Mouse (Mus musculus) cerebellum, adult 18-20 months (tissue): ENCODE measurements around the gene Plcl2.
"Not testable (repeated sequence)": the region's sequence is repeated elsewhere in the genome, so short reads cannot be mapped to it uniquely, and the experiment has no call there.

Source experiments
- DNase-seq, 2 experiments: peaks; one replicate each; pipeline ENCODE4 v3.0.0; 2021

Plcl2 gene

DNA sequence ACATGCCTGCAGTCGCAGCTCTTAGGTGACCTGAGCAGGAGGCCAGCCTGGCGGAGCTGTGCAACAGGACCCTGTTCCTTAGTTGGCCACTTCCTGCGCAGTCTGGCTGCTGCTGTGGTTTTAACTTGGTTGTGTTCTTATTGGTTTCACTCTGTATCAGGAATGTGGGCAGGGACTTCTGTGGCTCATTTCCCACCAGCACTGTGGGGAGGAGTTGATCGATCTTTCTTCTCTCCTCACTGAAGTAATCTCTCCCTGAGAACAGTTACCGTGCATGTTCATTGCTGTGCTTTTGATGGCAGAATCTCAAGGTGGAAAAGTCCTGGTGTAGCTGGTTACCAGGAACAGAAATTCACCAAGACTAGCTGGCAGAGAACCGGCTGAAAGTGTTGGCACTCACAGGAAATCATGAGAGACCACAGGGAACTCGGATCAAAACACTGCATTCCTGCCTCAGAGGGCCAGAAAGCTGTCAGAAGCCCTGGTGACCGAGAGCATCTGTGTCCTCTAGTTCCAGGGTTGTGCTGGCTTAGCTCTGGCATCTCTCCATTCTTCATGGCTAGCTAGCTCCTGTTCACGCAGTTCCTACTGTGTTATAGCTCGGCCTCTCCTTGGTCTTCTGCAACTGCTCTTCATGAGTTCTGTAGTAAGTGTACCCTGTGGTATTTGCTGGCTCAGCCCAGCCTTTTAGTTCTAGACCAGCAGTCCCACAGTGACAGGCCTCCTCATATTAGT is 168.9 kb downstream of the Plcl2 start:
- DNase-seq, result peak; percentile 71 to 78

GRCm38 (mm10) chr17:50678748-50679147 is 169.5 kb downstream of the Plcl2 start:
- DNase-seq, result no peak

DNA sequence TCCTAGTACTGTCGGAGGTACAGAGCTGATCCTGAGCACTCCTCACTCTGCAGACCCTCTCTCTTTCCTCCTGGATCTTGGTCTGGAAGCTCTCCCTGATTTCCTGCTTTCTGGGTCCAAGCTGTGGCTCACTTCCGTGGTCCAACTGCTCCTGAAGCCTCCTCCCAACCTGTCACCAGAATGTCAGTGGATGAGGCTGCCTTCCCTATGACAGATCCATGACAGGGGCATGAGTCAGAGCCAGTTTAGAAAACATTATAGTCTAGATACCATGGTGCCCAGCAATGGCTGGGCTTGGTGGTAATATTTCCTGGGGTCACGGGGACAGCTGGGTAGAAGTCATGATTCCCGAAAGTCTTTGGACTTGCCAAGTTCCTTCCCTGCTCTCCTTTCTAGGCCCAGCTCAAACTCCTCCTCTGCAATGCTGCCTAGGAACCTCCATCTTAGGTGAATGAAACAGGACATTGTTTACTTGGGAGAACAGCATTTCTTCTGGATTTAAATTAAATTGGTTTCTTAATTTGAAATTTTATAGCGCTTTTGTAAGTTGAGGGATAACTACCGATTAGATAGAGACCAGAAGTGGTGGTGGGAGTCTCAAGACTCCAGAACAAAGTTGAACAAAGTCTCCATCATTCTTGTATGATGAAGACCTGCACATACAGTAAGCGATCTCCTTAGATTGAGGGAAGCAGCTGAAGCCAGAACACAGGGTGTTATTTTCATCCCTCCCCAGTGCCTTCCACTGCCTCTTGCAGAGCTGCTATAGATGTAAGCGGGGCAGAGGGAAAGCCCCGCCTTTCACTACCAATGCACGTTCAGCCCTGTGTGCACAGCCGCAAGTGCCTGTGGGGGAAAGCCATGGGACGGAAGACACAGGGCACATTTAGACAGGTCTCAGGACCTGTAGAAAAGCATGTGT is 170.7 kb downstream of the Plcl2 start:
- DNase-seq, result no peak

- DNase-seq, result peak in 1 of 2 experiments; percentile 38
Measured at GRCm38 (mm10) chr17:50682696-50683095, 173.5 kb downstream of the Plcl2 start.

DNA sequence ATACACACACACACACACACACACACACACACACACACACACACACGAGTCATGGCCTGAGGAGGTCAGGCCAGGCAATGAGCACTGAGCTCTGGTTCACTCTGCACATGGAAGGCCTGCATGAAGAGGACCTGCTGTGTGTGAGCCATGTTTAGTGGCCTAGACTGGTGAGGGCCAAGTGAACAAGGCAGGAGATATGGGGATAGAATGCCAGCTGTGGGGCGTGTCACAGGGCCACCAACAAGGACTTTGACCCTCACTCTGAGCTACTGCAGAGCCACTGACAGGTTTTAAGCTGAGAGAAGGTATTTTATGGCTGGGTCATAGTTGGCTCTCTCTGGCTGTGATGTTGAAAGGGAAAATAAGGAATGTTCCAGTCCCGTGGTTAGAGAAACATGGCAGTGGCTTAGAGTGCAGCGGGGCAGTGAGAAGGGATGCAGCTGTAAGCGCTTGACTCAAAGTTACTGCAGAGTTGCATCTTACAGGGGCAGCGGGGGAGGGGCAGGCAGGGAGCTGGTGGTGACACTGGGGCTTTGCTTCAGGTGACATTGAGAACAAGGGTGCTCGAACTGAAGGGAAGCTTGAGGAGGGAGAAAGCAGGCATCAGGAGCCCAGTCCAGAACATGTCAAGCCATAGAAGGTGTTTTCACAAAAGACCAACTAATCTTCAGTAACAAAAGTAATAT is 175.9 kb downstream of the Plcl2 start:
- DNase-seq, result no peak

- no peak for DNase-seq
Measured at GRCm38 (mm10) chr17:50687670-50688069, 178.5 kb downstream of the Plcl2 start.

DNA sequence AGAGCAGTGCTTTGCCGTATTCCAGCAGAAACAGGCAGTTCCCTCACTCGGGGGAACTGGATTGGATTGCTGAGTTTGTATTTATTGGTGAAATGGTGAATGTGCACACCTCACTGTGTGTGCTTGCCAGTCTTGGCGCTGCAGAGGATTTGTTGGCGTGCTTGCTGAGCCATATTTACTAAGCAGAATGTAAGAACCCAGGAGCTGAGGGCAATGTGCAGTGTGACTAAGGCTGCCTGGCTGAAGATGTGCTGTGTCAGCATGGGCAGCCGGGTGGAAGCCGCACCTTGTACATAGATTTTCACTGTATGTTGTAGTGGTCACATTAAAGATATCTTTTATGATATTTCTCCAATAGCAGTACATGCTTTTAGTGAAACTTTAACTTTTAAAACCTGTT is 178.9 kb downstream of the Plcl2 start:
- peak; percentile 74 to 82 for DNase-seq

GRCm38 (mm10) chr17:50698410-50698809 is 189.2 kb downstream of the Plcl2 start:
- DNase-seq, result not testable (repeated sequence)

- no peak for DNase-seq
Measured at GRCm38 (mm10) chr17:50710497-50711222, 201.5 kb downstream of the Plcl2 start.

DNA sequence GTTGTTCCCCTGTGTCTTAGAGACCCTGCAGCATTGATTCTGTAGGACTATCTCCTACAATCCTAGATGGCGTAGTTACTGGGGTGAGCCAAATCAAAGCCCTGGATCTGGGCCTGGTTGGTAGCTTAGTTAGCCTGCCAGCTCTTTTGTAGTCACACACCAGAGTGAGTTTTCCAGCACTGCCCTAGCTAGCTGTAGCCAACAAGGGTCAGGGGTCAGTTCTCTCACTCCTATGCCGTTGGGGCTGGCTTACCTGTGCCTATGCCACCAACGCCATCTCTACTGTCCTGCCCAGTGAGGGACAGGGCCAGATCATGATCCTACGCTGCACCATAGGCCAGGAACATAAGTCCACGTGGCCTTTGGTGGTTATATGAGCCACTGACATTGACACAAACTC is 208.4 kb downstream of the Plcl2 start:
- no peak for DNase-seq

DNA sequence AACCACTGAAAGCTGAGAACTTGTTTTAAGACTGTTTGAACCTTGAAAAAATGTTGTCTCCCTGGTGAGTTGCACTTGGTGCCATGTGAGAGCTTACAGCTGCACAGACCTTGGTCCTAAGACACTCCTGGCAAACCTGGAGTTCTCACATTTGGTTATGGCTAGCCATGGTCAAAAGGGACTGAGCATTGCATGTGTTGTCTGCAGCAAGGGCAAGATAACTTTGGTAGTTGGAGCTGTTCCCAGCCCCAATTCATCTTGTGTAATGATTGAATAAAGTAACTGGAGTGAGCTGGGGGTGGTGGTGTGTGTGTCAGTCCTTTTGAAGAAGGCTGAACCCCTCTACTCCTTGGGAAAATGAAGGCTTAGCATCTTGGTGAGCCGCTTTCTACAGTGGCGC is 215.2 kb downstream of the Plcl2 start:
- DNase-seq, result no peak

DNA sequence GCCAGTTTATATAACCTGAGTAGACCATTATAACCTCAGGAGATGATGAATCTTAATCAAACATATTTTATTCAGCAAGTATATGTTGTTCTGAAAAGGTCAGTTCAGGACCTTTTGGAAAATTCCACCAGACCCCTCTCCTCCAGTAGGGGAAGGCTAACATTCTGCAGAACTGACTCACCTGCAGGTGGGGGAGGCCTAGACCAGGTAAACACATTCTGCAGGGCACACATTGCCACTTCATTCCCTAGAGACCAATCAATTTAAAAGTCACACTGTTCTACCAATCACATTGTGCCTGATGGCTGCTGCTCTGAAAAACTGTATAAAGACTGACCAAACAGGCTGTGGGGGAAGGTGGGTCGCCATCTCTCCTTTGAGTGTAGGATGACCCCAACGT is 217.1 kb downstream of the Plcl2 start:
- DNase-seq, result no peak

GRCm38 (mm10) chr17:50729031-50729430 is 219.8 kb downstream of the Plcl2 start:
- no peak for DNase-seq

DNA sequence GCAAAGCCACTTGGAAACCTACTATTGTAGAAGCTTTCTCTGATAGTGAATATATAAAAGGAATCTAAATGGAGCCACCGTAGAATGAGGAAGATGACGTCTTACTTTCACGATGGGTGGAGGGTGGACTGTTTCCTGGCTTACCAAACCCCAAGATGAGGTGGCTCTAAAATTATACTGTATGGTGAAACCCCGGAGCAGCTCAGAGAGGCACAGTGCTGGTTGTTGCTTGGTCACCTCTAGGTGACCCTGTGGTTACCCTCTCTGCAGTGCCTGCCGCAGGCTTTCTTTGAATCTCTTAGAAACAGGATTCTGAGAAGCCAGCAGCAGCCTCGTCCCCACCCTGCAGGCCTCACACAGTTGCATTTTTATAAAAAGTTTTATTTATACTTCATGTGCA is 220.4 kb downstream of the Plcl2 start:
- no peak for DNase-seq

GRCm38 (mm10) chr17:50730896-50731295 is 221.7 kb downstream of the Plcl2 start:
- no peak for DNase-seq

- DNase-seq, result no peak
Measured at GRCm38 (mm10) chr17:50731876-50732275, 222.7 kb downstream of the Plcl2 start.

GRCm38 (mm10) chr17:50733390-50733789 is 224.2 kb downstream of the Plcl2 start:
- peak in 1 of 2 experiments; percentile 28 for DNase-seq

DNA sequence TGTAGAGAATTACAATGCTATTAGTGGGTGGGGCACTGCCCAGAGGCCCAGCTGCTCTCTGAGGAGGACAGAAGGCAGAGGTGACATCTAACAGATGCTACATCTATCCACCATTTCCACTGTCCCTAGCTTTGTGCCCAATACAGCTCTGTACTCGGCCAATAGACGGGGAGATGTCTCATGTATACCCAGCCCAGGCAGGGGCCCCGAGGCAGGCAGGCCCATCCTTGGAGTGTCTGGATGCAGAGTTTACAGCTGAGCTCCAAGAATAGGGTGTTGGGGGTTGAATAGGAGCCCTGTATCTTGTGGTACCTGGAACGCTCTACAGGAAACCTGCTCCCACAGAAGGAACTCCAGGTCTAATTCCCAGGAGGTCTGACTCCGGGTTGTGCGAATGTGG is 225.6 kb downstream of the Plcl2 start:
- no peak for DNase-seq

- DNase-seq, result no peak
Measured at GRCm38 (mm10) chr17:50735382-50735954, 226.3 kb downstream of the Plcl2 start.

DNA sequence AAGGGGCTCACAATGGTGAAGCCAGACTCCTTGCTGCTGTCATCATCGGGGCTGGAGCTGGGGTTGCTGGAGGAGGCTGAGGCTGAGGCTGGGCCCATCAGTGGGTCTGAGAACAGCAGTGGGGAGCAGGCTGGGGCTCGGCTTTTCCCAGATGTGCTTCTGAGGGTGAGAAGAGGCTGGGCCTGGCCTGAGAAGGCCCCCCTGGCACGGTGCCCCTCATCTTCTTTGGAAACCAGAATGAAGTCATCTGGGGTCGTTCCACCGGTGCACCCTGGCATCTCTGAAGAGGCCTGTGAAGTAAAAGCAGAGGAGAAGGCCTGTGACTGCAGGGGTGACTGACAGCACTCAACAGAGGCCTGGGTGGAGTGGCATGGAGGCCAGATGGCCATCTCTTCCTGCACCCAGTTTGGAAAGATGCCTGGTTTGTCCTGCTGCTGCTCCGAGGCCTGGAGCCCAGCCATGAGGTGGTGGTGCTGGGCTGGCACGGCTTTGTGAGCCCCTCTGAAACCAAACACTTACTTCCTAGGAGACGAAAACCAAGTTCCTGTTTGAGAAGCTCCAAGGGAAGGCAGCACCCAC is 226.8 kb downstream of the Plcl2 start:
- peak; percentile 31 to 33 for DNase-seq

- no peak for DNase-seq
Measured at GRCm38 (mm10) chr17:50737068-50737467, 227.9 kb downstream of the Plcl2 start.
